Mouse (Mus musculus) megakaryocyte, embryonic 14.5 days (primary cell): Measurements from ENCODE around the gene Gm42669.

Experiments
- FLI1 ChIP-seq: IDR thresholded peaks from 2 replicates; pipeline ENCODE4 v1.6.1; 2012; ENCODE audit warnings: low read length, inconsistent platforms, mixed read lengths
- GATA1 ChIP-seq: IDR thresholded peaks from 3 replicates; pipeline ENCODE4 v1.6.1; 2012; ENCODE audit warnings: mixed read lengths, low read length, inconsistent platforms, borderline replicate concordance

DNA sequence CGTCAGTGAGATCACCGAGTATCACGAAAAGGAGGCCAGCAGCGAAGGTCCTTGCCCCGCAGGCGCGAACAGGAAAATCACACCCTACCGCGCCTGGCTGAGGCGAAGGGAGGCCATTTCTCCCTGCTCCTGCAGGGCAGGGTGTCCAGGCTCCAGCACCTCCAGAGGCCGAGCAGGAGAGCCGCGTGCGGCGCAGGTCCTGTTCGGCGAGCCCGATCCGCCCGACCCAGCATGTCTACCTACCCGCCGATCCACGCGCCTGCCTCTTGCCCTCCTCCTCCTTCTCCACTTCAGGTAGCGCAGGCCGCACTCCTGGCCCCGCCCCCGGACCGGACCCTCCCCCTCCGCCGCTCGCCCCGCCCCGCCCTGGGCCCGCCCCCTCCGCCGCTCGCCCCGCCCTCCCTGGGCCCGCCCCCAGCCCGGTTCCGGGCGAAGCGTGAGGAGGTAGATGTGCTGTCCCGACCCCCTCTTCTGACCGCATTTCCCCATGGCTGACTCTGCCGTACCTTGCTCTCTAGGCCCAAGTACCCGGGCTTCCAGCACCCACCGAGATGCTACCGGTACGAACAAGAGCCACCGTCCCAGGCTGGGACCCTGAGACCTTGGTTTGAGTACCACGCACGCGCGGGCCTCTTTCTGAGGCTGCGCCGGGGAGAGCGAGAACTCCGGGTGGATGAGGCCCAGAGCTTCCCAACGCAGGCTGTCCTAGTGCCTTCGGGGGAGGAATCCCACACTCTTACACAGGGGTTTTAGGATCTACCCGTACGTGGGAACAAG, 90.1 kb downstream of the Gm42669 start, which contains the start of the genes Rpap2 and Glmn:
- TF ChIP-seq GATA1, result no peak
- no peak for TF ChIP-seq FLI1
